Mouse (Mus musculus) liver, adult 2 months (tissue): ENCODE measurements around the gene Kdm1a.

Experiments
- CTCF ChIP-seq: fragments of 200-500 bp; IDR thresholded peaks from 2 replicates; pipeline ENCODE4 v1.5.1; 2011; ENCODE audit warnings: low read depth, low read length, control low read depth
- POLR2A ChIP-seq: fragments of 200-500 bp; IDR thresholded peaks from 2 replicates; pipeline ENCODE4 v1.6.1; 2011; ENCODE audit warnings: low read length, control low read depth; ENCODE audit not compliant: insufficient read depth; ENCODE audit errors: extremely low read depth

DNA sequence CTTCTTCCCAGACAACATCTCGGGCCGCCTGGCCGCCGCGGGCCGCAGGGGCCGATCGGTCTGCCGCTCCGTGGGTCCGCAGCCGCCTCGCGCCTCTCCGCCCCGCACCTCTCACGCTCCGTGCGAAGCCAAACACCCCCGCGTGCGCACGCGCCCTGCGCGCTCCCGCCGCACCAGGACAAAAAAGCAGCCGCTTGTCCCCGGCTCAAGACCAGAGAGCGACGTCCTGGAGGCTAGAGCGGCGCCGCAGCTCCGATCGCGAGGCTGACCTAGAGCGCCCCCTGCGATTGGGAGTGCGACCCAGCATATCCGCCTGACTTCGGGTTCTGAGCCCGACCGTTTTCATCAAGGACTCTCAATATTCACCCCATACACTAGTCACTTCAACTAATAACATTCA is at the start of gene Kdm1a:
- peak; percentile 93 for TF ChIP-seq CTCF
- TF ChIP-seq POLR2A, result peak; percentile 63; the same call in 1 of the 2 replicates
